Mouse (Mus musculus) embryonic fibroblast, embryonic 13.5 days (primary cell): ENCODE measurements at regions not wholly inside any gene's neighbourhood (a gene's known extent, or its start where the extent isn't known, plus 50 kb on each side); places are given as distances from the start of the nearest gene placed in this dataset.

Experiments used
- H3K27ac ChIP-seq: 2 replicates; pipeline ENCODE4 v1.5.1; 2012; ENCODE audit warnings: low read length, control low read depth, inconsistent platforms; ENCODE audit not compliant: insufficient read depth
- H3K4me1 ChIP-seq: 2 replicates; pipeline ENCODE4 v1.6.1; 2011; ENCODE audit warnings: low read length; ENCODE audit not compliant: control insufficient read depth, insufficient read depth
- H3K4me3 ChIP-seq: 2 replicates; pipeline ENCODE4 v1.5.1; 2011; ENCODE audit warnings: mild to moderate bottlenecking, control low read depth, low read length; ENCODE audit not compliant: insufficient read depth
- CTCF ChIP-seq: IDR thresholded peaks from 2 replicates; pipeline ENCODE4 v1.5.1; 2011; ENCODE audit warnings: mild to moderate bottlenecking, control low read depth, low read length, moderate library complexity, borderline replicate concordance; ENCODE audit not compliant: insufficient read depth
- POLR2A ChIP-seq: IDR thresholded peaks from 2 replicates; pipeline ENCODE4 v1.6.1; 2011; ENCODE audit warnings: low read depth, mild to moderate bottlenecking, control low read depth, low read length, moderate library complexity

GRCm38 (mm10) chr6:127207308-127207707, 55.3 kb upstream of the Ccnd2 start:
- TF ChIP-seq POLR2A: no peak
- no peak overlapping the region for H3K4me3 ChIP-seq
- H3K4me1 ChIP-seq: no peaks in the 10 kb centered on the region
- no peak overlapping the region for H3K27ac ChIP-seq

- no peak overlapping the region for H3K27ac ChIP-seq
- TF ChIP-seq POLR2A: no peak
- H3K4me1 ChIP-seq: no peaks in the 10 kb centered on the region
- no peak overlapping the region for H3K4me3 ChIP-seq
Measured at GRCm38 (mm10) chr6:127213355-127213754, 61.4 kb upstream of the Ccnd2 start.

- TF ChIP-seq POLR2A (no peak), CTCF (no peak)
- Histone ChIP-seq H3K27ac (no peak overlapping the region), H3K4me3 (no peak overlapping the region), H3K4me1 (peaks cover 2% of the 10 kb centered on the region; the same call in 1 of the 2 replicates)
Measured at GRCm38 (mm10) chr6:127215915-127216314, 63.9 kb upstream of the Ccnd2 start.

- Histone ChIP-seq H3K27ac (no peak overlapping the region), H3K4me1 (peaks cover 2% of the 10 kb centered on the region; the same call in 1 of the 2 replicates), H3K4me3 (no peak overlapping the region)
- no peak for TF ChIP-seq POLR2A
- no peak for TF ChIP-seq CTCF
Measured at GRCm38 (mm10) chr6:127218634-127219445, 66.8 kb upstream of the Ccnd2 start.

- no peak overlapping the region for H3K4me3 ChIP-seq
- H3K4me1 ChIP-seq: peaks cover 2% of the 10 kb centered on the region; the same call in 1 of the 2 replicates
- H3K27ac ChIP-seq: no peak overlapping the region
- TF ChIP-seq POLR2A (no peak), CTCF (no peak)
Measured at GRCm38 (mm10) chr6:127219446-127219802, 67.4 kb upstream of the Ccnd2 start.

GRCm38 (mm10) chr6:127226242-127226983, 74.4 kb upstream of the Ccnd2 start:
- H3K27ac ChIP-seq: no peak overlapping the region
- no peaks in the 10 kb centered on the region for H3K4me1 ChIP-seq
- H3K4me3 ChIP-seq: no peak overlapping the region
- TF ChIP-seq CTCF: no peak
- no peak for TF ChIP-seq POLR2A

- Histone ChIP-seq H3K27ac (no peak overlapping the region), H3K4me1 (no peaks in the 10 kb centered on the region), H3K4me3 (no peak overlapping the region)
- TF ChIP-seq CTCF (no peak), POLR2A (no peak)
Measured at GRCm38 (mm10) chr6:127236510-127237109, 84.6 kb upstream of the Ccnd2 start.

- Histone ChIP-seq H3K27ac (no peak overlapping the region), H3K4me1 (no peaks in the 10 kb centered on the region), H3K4me3 (no peak overlapping the region)
- TF ChIP-seq POLR2A: no peak
- TF ChIP-seq CTCF: no peak
Measured at GRCm38 (mm10) chr6:127237168-127237567, 85.2 kb upstream of the Ccnd2 start.

GRCm38 (mm10) chr6:127239529-127240471, 87.8 kb upstream of the Ccnd2 start:
- no peak for TF ChIP-seq POLR2A
- no peak for TF ChIP-seq CTCF
- Histone ChIP-seq H3K4me3 (no peak overlapping the region), H3K4me1 (no peaks in the 10 kb centered on the region), H3K27ac (no peak overlapping the region)
